Mouse (Mus musculus) heart, postnatal 0 days (tissue): ENCODE results near the gene Cxcl2. TPM values are rescaled to one million over a fixed set of nuclear protein-coding genes. Genes with fewer than 3 reads are reported as not detected.
A peak's percentile ranks its signal among the peaks of the same experiment; 100 is the strongest.

ENCODE experiments used
- ATAC-seq: fragments of 200-750 bp; cut with Nextera tagmentation; 2 replicates; pipeline ENCODE4 v1.8.0; 2017; ENCODE audit warnings: low read depth, moderate number of reproducible peaks, moderate library complexity; ENCODE audit not compliant: insufficient read depth
- DNase-seq: peaks from one replicate; pipeline ENCODE4 v3.0.0-alpha.2; 2016; ENCODE audit warnings: low spot score
- H3K27ac ChIP-seq: fragments of 300-500 bp; sonication (generic); 2 replicates; pipeline ENCODE4 v1.5.1; 2014; ENCODE audit warnings: low read depth, mild to moderate bottlenecking
- H3K27me3 ChIP-seq: fragments of 300-500 bp; sonication (generic); 2 replicates; pipeline ENCODE4 v1.6.1; 2014; ENCODE audit warnings: low read length, mixed read lengths; ENCODE audit not compliant: control insufficient read depth, insufficient read depth
- H3K36me3 ChIP-seq: fragments of 300-500 bp; sonication (generic); replicated peaks from 2 replicates; pipeline ENCODE4 v1.6.1; 2014; ENCODE audit warnings: low read length, mixed read lengths; ENCODE audit not compliant: control insufficient read depth, insufficient read depth
- H3K4me1 ChIP-seq: fragments of 300-500 bp; sonication (generic); 2 replicates; pipeline ENCODE4 v1.6.1; 2014; ENCODE audit warnings: antibody characterized with exemption; ENCODE audit not compliant: control insufficient read depth, insufficient read depth
- H3K4me2 ChIP-seq: fragments of 300-500 bp; sonication (generic); 2 replicates; pipeline ENCODE4 v1.6.1; 2014; ENCODE audit warnings: low read depth, mild to moderate bottlenecking, low read length, moderate library complexity
- H3K4me3 ChIP-seq: fragments of 300-500 bp; sonication (generic); 2 replicates; pipeline ENCODE4 v1.5.1; 2014; ENCODE audit warnings: low read depth, low read length
- H3K9ac ChIP-seq: fragments of 300-500 bp; sonication (generic); replicated peaks from 2 replicates; pipeline ENCODE4 v1.6.1; 2014; ENCODE audit warnings: low read depth, low read length, mixed read lengths
- H3K9me3 ChIP-seq: fragments of 300-500 bp; sonication (generic); replicated peaks from 2 replicates; pipeline ENCODE4 v1.6.1; 2016; ENCODE audit warnings: low read length; ENCODE audit not compliant: control insufficient read depth
- CTCF ChIP-seq: IDR thresholded peaks from 2 replicates; pipeline ENCODE4 v1.5.1; 2016; ENCODE audit warnings: antibody characterized with exemption, control low read depth, low read depth
- EP300 ChIP-seq: IDR thresholded peaks from 2 replicates; pipeline ENCODE4 v1.6.1; 2016; ENCODE audit warnings: antibody characterized with exemption, low read depth
- WGBS: fragments of 180-500 bp; shearing (Covaris S2); extraction: QIAGEN DNeasy Blood & Tissue Kit; methylation state at CpG from one replicate; pipeline ENCODE4 v1.1.7; 2014; 5-methylcytosine and 5-hydroxymethylcytosine counted together
- polyA plus RNA-seq: library from polyadenylated mRNA; unstranded; fragments of >200 nt; fragmentation: Nextera tagmentation; extraction: Ambion mirVana; gene quantifications from 2 replicates; pipeline ENCODE4 v1.2.1, GENCODE M21; 2015
- total RNA-seq: library from RNA; depleted of rRNA; stranded (reverse); fragments of >200 nt; gene quantifications from 2 replicates; pipeline ENCODE4 v1.2.3, GENCODE M21; 2014; ENCODE audit warnings: low replicate concordance

Cxcl2 gene
- total and polyA plus RNA-seq, 2 experiments from 2014 or later, result not detected

GRCm38 (mm10) chr5:90861876-90862375 is 41.7 kb upstream of the Cxcl2 start:
- H3K4me2 ChIP-seq, result no peak overlapping the region
- H3K27ac ChIP-seq, result no peak overlapping the region
- H3K9me3 ChIP-seq, result no peaks in the 10 kb centered on the region
- DNase-seq (no peak), ATAC-seq (no peak)
- H3K36me3 ChIP-seq, result no peaks in the 10 kb centered on the region
- TF ChIP-seq EP300 (no peak), CTCF (no peak)
- H3K27me3 ChIP-seq, result no peaks in the 10 kb centered on the region
- no peak overlapping the region for H3K4me3 ChIP-seq
- no peaks in the 10 kb centered on the region for H3K4me1 ChIP-seq
- WGBS, result 76% methylated on average over 6 of the region's 6 CpGs
- H3K9ac ChIP-seq, result no peak overlapping the region

GRCm38 (mm10) chr5:90866770-90867169 is 36.9 kb upstream of the Cxcl2 start:
- no peak for DNase-seq

GRCm38 (mm10) chr5:90872377-90872776 is 31.3 kb upstream of the Cxcl2 start:
- ATAC-seq (no peak), DNase-seq (no peak)
- no peak overlapping the region for H3K4me2 ChIP-seq
- 71% methylated on average over 7 of the region's 7 CpGs for WGBS
- no peaks in the 10 kb centered on the region for H3K36me3 ChIP-seq
- no peak overlapping the region for H3K9ac ChIP-seq
- TF ChIP-seq EP300, result no peak
- no peak for TF ChIP-seq CTCF
- no peaks in the 10 kb centered on the region for H3K9me3 ChIP-seq
- peaks cover 12% of the 10 kb centered on the region for H3K4me1 ChIP-seq
- H3K27me3 ChIP-seq, result no peaks in the 10 kb centered on the region
- no peak overlapping the region for H3K27ac ChIP-seq
- H3K4me3 ChIP-seq, result no peak overlapping the region

More at GRCm38 (mm10) chr5:90866770-90867169, 36.9 kb upstream of the Cxcl2 start:
- no peaks in the 10 kb centered on the region for H3K9me3 ChIP-seq
- no peak for ATAC-seq
- H3K9ac ChIP-seq, result no peak overlapping the region
- TF ChIP-seq CTCF (peak; percentile 36), EP300 (no peak)
- H3K27me3 ChIP-seq, result no peaks in the 10 kb centered on the region
- H3K4me3 ChIP-seq, result no peak overlapping the region
- no peaks in the 10 kb centered on the region for H3K36me3 ChIP-seq
- no peaks in the 10 kb centered on the region for H3K4me1 ChIP-seq
- H3K27ac ChIP-seq, result no peak overlapping the region
- no peak overlapping the region for H3K4me2 ChIP-seq

GRCm38 (mm10) chr5:90876045-90876444 is 27.6 kb upstream of the Cxcl2 start:
- peaks cover 16% of the 10 kb centered on the region for H3K4me1 ChIP-seq
- no peaks in the 10 kb centered on the region for H3K9me3 ChIP-seq
- no peak overlapping the region for H3K9ac ChIP-seq
- DNase-seq (peak; percentile 54), ATAC-seq (peak; percentile 81; the same call in 1 of the 2 replicates)
- H3K4me2 ChIP-seq, result no peak overlapping the region
- no peaks in the 10 kb centered on the region for H3K27me3 ChIP-seq
- peak overlapping the region; percentile 57 for H3K27ac ChIP-seq
- H3K4me3 ChIP-seq, result no peak overlapping the region
- H3K36me3 ChIP-seq, result no peaks in the 10 kb centered on the region
- WGBS, result 23% methylated on average over 4 of the region's 4 CpGs
- TF ChIP-seq EP300 (no peak), CTCF (no peak)

GRCm38 (mm10) chr5:90876471-90877172 is 27.0 kb upstream of the Cxcl2 start:
- no peaks in the 10 kb centered on the region for H3K27me3 ChIP-seq
- DNase-seq (no peak), ATAC-seq (no peak)
- no peaks in the 10 kb centered on the region for H3K36me3 ChIP-seq
- no peaks in the 10 kb centered on the region for H3K9me3 ChIP-seq
- H3K27ac ChIP-seq, result no peak overlapping the region
- no peak overlapping the region for H3K4me3 ChIP-seq
- peaks cover 16% of the 10 kb centered on the region for H3K4me1 ChIP-seq
- 55% methylated on average over 8 of the region's 8 CpGs for WGBS
- H3K9ac ChIP-seq, result no peak overlapping the region
- TF ChIP-seq CTCF (no peak), EP300 (no peak)
- H3K4me2 ChIP-seq, result no peak overlapping the region

- no peak for ATAC-seq
These were observed 26.5 kb upstream of the Cxcl2 start for GRCm38 (mm10) chr5:90877173-90877512.

More at GRCm38 (mm10) chr5:90877173-90877512, 26.5 kb upstream of the Cxcl2 start:
- no peaks in the 10 kb centered on the region for H3K9me3 ChIP-seq
- H3K9ac ChIP-seq, result no peak overlapping the region
- no peak overlapping the region for H3K27ac ChIP-seq
- DNase-seq, result no peak
- peaks cover 16% of the 10 kb centered on the region for H3K4me1 ChIP-seq
- no peak overlapping the region for H3K4me2 ChIP-seq
- H3K27me3 ChIP-seq, result no peaks in the 10 kb centered on the region
- no peak overlapping the region for H3K4me3 ChIP-seq
- no peaks in the 10 kb centered on the region for H3K36me3 ChIP-seq
- TF ChIP-seq EP300, result no peak
- TF ChIP-seq CTCF, result no peak
